Mouse (Mus musculus) heart, postnatal 0 days (tissue): ENCODE data around the gene Kif1b. TPM values are rescaled to one million over a fixed set of nuclear protein-coding genes. Genes with fewer than 3 reads are reported as not detected.
A peak's percentile ranks its signal among the peaks of the same experiment; 100 is the strongest.

Experiments used
- ATAC-seq: fragments of 200-750 bp; cut with Nextera tagmentation; 2 replicates; pipeline ENCODE4 v1.8.0; 2017; ENCODE audit warnings: low read depth, moderate number of reproducible peaks, moderate library complexity; ENCODE audit not compliant: insufficient read depth
- DNase-seq: peaks from one replicate; pipeline ENCODE4 v3.0.0-alpha.2; 2016; ENCODE audit warnings: low spot score
- H3K27ac ChIP-seq: fragments of 300-500 bp; sonication (generic); 2 replicates; pipeline ENCODE4 v1.5.1; 2014; ENCODE audit warnings: low read depth, mild to moderate bottlenecking
- H3K27me3 ChIP-seq: fragments of 300-500 bp; sonication (generic); 2 replicates; pipeline ENCODE4 v1.6.1; 2014; ENCODE audit warnings: low read length, mixed read lengths; ENCODE audit not compliant: control insufficient read depth, insufficient read depth
- H3K36me3 ChIP-seq: fragments of 300-500 bp; sonication (generic); replicated peaks from 2 replicates; pipeline ENCODE4 v1.6.1; 2014; ENCODE audit warnings: low read length, mixed read lengths; ENCODE audit not compliant: control insufficient read depth, insufficient read depth
- H3K4me1 ChIP-seq: fragments of 300-500 bp; sonication (generic); 2 replicates; pipeline ENCODE4 v1.6.1; 2014; ENCODE audit warnings: antibody characterized with exemption; ENCODE audit not compliant: control insufficient read depth, insufficient read depth
- H3K4me2 ChIP-seq: fragments of 300-500 bp; sonication (generic); 2 replicates; pipeline ENCODE4 v1.6.1; 2014; ENCODE audit warnings: low read depth, mild to moderate bottlenecking, low read length, moderate library complexity
- H3K4me3 ChIP-seq: fragments of 300-500 bp; sonication (generic); 2 replicates; pipeline ENCODE4 v1.5.1; 2014; ENCODE audit warnings: low read depth, low read length
- H3K9ac ChIP-seq: fragments of 300-500 bp; sonication (generic); replicated peaks from 2 replicates; pipeline ENCODE4 v1.6.1; 2014; ENCODE audit warnings: low read depth, low read length, mixed read lengths
- H3K9me3 ChIP-seq: fragments of 300-500 bp; sonication (generic); replicated peaks from 2 replicates; pipeline ENCODE4 v1.6.1; 2016; ENCODE audit warnings: low read length; ENCODE audit not compliant: control insufficient read depth
- CTCF ChIP-seq: IDR thresholded peaks from 2 replicates; pipeline ENCODE4 v1.5.1; 2016; ENCODE audit warnings: antibody characterized with exemption, control low read depth, low read depth
- EP300 ChIP-seq: IDR thresholded peaks from 2 replicates; pipeline ENCODE4 v1.6.1; 2016; ENCODE audit warnings: antibody characterized with exemption, low read depth
- WGBS: fragments of 180-500 bp; shearing (Covaris S2); extraction: QIAGEN DNeasy Blood & Tissue Kit; methylation state at CpG from one replicate; pipeline ENCODE4 v1.1.7; 2014; 5-methylcytosine and 5-hydroxymethylcytosine counted together
- polyA plus RNA-seq: library from polyadenylated mRNA; unstranded; fragments of >200 nt; fragmentation: Nextera tagmentation; extraction: Ambion mirVana; gene quantifications from 2 replicates; pipeline ENCODE4 v1.2.1, GENCODE M21; 2015
- total RNA-seq: library from RNA; depleted of rRNA; stranded (reverse); fragments of >200 nt; gene quantifications from 2 replicates; pipeline ENCODE4 v1.2.3, GENCODE M21; 2014; ENCODE audit warnings: low replicate concordance

The Kif1b gene
- total and polyA plus RNA-seq, 2 experiments from 2014 or later = 45.0 to 63.3 TPM

DNA sequence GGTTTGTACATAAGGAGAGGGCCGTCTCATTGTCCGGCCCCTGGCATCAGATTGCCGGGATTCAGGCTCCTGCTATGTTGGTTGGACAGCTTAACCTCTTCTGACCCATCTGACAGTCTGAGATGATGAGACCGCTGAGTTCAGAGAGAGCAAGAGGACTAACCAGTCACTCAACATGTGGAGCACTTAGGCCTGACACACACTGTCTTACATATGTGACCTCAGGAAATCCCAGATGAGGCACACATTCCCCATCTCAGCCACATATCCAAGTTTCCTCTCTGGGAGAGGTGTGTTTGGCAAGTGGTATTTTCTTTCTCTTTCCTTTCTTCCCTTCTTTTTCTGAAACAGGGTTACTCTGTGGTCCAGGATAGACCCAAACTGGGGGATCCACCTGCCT is 162.3 kb downstream of the Kif1b start:
- Histone ChIP-seq H3K4me3 (no peak overlapping the region), H3K9me3 (no peaks in the 10 kb centered on the region), H3K36me3 (peaks cover 5% of the 10 kb centered on the region; the same call in 1 of the 2 replicates), H3K9ac (no peak overlapping the region), H3K27ac (no peak overlapping the region), H3K4me1 (no peaks in the 10 kb centered on the region), H3K27me3 (no peaks in the 10 kb centered on the region), H3K4me2 (no peak overlapping the region)
- ATAC-seq = no peak
- TF ChIP-seq CTCF (no peak), EP300 (no peak)
- 81% methylated on average over 4 of the region's 4 CpGs for WGBS
- no peak for DNase-seq

- ATAC-seq (peak; percentile 81), DNase-seq (peak; percentile 82)
- TF ChIP-seq CTCF (peak; percentile 97), EP300 (no peak)
- 4% methylated on average over 3 of the region's 3 CpGs for WGBS
- Histone ChIP-seq H3K4me1 (no peaks in the 10 kb centered on the region), H3K27ac (no peak overlapping the region), H3K36me3 (no peaks in the 10 kb centered on the region), H3K9ac (no peak overlapping the region), H3K9me3 (no peaks in the 10 kb centered on the region), H3K27me3 (no peaks in the 10 kb centered on the region), H3K4me2 (no peak overlapping the region), H3K4me3 (no peak overlapping the region)
Measured at GRCm38 (mm10) chr4:149144459-149144858, 163.0 kb downstream of the Kif1b start.

- H3K4me3 ChIP-seq = no peak overlapping the region
- ATAC-seq = no peak
- 31% methylated on average over 4 of the region's 4 CpGs for WGBS
Measured at GRCm38 (mm10) chr4:149143594-149143993, 163.9 kb downstream of the Kif1b start.

DNA sequence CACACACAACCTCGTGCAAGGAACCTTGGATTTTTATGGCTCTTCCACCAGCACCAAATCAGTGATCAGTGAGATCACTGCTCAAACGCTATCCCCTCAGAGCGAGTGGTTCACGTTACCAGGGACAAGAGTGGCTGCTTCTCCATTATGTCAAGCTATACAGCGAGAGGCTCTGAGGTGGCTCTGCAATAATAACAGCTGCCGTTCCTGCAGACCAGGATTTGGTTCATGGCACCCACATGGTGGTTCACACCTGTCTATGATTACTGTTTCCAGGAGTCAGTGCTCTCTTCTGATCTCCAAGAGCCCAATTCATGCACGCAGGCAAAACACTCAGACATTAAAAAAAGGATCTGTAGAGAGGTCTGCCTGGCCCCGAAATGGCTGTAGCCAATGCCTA is 169.0 kb downstream of the Kif1b start:
- Histone ChIP-seq H3K4me3 (no peak overlapping the region), H3K9ac (no peak overlapping the region), H3K36me3 (no peaks in the 10 kb centered on the region), H3K4me2 (no peak overlapping the region), H3K9me3 (no peaks in the 10 kb centered on the region), H3K27me3 (no peaks in the 10 kb centered on the region), H3K4me1 (peaks cover 5% of the 10 kb centered on the region; the same call in 1 of the 2 replicates), H3K27ac (no peak overlapping the region)
- TF ChIP-seq EP300 (no peak), CTCF (no peak)
- ATAC-seq (no peak), DNase-seq (no peak)
- WGBS = 77% methylated on average over 8 of the region's 8 CpGs

More at GRCm38 (mm10) chr4:149143594-149143993, 163.9 kb downstream of the Kif1b start:
- Histone ChIP-seq H3K27me3 (no peaks in the 10 kb centered on the region), H3K4me1 (no peaks in the 10 kb centered on the region), H3K9ac (no peak overlapping the region), H3K27ac (no peak overlapping the region), H3K9me3 (no peaks in the 10 kb centered on the region), H3K36me3 (no peaks in the 10 kb centered on the region), H3K4me2 (no peak overlapping the region)
- TF ChIP-seq EP300 (no peak), CTCF (no peak)
- DNase-seq = no peak

DNA sequence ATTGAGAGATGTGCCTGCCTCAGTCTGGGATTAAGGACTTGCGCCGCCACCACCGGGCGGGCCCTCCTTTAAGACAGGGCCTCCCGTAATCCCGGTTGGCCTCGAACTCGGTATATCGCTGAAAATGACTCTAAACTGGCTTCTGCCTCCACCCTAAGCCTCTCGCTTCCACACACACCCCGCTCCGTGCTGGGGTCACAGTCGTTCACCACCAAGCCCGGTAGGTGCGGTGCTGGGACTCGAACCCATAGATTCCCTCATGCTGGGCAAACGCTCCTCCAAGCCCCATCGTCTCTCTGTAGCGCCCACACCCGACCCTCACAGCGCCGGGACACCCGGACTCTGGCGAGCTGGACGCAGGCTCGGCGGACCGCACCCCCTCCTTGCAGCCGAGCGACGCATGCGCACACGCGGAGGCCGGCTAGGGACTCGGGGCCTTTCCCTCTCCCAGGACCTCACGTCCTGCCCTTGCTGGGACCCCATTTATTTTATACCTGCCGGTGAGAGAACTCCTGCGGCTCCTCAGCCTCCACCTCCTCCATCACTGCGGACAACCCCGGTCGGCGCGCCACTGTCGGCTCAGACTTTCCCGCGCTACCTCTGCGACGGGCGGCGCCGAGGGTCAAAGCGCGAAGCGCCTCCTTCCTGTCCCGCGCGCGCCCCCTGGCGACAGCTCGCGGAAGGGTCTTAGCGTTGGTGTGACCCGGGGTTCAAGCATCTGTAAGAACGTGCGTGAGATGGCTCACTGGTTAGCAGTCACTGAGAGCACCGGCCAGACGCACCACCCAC is 170.3 kb downstream of the Kif1b start, which contains the start of gene Cenps:
Cenps (minus strand) TSS at position 648 of the 789 bp plus-strand sequence.
- 1% methylated on average over 66 of the region's 68 CpGs for WGBS
- peak within 1 kb of the TSS; percentile 75 for H3K4me2 ChIP-seq
- peak within 1 kb of the TSS; percentile 64 for H3K4me3 ChIP-seq
- H3K27ac ChIP-seq = peak within 1 kb of the TSS; percentile 49
- peak; percentile 87 for ATAC-seq
- H3K9me3 ChIP-seq = no peaks in the 10 kb centered on the region
- H3K36me3 ChIP-seq = no peaks in the 10 kb centered on the region
- no peaks in the 10 kb centered on the region for H3K27me3 ChIP-seq
- TF ChIP-seq EP300 (0 out of 2 replicates have a peak, but pooled peaks have one; percentile 40), CTCF (peak; percentile 93)
- DNase-seq = peak; percentile 79
- H3K9ac ChIP-seq = peak within 1 kb of the TSS; percentile 43
- H3K4me1 ChIP-seq = peaks cover 5% of the 10 kb centered on the region; the same call in 1 of the 2 replicates
